Mouse (Mus musculus) left cerebral cortex, adult 18-20 months (tissue): Measurements from ENCODE around the gene Rft1. TPM values are rescaled to one million over a fixed set of nuclear protein-coding genes. Genes with fewer than 3 reads are reported as not detected.
"Not testable (repeated sequence)": the region's sequence is repeated elsewhere in the genome, so short reads cannot be mapped to it uniquely, and the experiment has no call there.

ENCODE experiments used
- DNase-seq, 2 experiments: peaks; one replicate each; pipeline ENCODE4 v3.0.0; 2021 to 2022; ENCODE audit warnings: low spot score in 2 of 2, mixed read lengths in 1 of 2
- total RNA-seq, 2 experiments: library from RNA; stranded (reverse); gene quantifications; 2 replicates each; pipeline ENCODE4 v1.2.3; 2021

The Rft1 gene
- total RNA-seq, 2 experiments from 2014 or later, result 10.0 to 10.4 TPM

- DNase-seq, result peak; percentile 39 to 54
These were observed 17.2 kb downstream of the Rft1 start for GRCm38 (mm10) chr14:30671095-30671985.

- DNase-seq, result peak; percentile 92 to 94
These were observed 17.8 kb downstream of the Rft1 start for GRCm38 (mm10) chr14:30671986-30672312.

- DNase-seq, result no peak
These were observed 20.8 kb downstream of the Rft1 start for GRCm38 (mm10) chr14:30674947-30675346.

- DNase-seq, result no peak
These were observed 28.0 kb downstream of the Rft1 start for GRCm38 (mm10) chr14:30682131-30682530.

- no peak for DNase-seq
These were observed 36.5 kb downstream of the Rft1 start for GRCm38 (mm10) chr14:30690685-30691084.

DNA sequence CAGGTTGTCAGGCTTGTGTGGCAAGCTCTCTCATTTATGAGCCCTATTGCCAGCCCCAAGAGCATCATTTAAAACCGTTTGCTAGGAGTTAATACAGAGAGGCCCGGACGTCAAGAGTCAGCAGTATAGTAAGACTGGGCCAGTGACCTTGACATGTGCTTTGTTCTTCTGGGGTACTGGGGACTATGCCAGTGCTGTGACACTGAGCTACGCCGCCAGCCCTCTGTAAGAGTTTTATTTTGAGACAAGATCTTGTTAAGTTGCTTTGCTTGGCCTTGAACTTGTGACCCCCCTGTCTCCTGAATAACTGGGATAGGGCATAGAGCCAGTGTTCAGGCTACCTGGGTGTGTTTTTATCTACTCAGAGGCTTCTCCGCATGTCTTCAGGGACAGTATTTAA is 38.3 kb downstream of the Rft1 start:
- no peak for DNase-seq

GRCm38 (mm10) chr14:30694786-30695185 is 40.6 kb downstream of the Rft1 start:
- no peak for DNase-seq

GRCm38 (mm10) chr14:30695609-30696008 is 41.4 kb downstream of the Rft1 start:
- DNase-seq, result peak; percentile 66 to 80

DNA sequence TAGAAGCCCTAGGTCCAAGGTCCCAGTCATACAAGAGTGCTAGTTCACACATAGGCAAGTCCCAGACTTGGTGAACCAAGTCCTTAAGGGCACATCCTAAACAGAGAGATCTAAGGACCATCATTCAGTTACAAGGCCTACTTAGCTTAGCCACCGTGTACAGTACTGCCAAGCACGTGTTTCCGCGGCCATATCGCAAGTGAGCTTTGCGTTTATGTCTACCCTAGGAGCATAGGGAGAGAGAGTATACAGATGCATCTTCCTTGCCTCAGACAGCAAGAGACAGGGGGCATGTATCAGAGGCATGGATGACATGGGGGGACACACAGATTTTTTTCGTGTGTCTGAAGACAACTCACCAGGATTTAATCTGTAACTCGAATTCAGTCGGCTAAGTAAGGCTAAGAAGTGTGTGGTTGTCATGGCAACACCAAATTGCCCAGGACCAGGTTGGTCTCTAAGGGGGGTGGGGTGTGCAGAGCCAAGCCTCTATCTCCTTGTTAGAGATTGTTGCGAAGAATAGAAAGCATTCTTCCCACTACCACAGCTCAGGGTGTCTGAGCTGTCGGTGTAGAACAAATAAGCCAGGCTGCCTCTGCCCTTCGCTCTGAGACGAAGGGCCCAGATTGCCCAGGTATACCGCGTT is 43.4 kb downstream of the Rft1 start:
- DNase-seq, result no peak

DNA sequence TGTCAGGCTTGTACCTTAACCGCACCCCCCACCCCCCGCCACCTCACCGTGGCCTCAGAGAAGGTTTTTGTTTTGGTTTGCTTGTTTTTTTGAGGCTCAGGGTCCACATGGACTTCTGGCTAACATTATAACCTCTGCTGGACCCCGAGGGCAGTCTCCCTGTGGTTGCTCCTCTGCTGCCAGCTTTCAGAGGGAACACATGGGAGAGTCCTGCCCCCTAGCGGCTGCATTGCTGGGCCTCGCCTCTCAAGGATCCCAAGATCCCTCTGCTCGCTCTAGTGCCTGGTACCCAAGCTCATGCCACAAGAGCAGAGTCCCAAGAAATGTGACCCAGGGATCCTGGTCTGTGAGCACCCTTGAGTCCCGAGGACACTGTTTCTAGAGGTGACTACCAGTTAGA is 45.5 kb downstream of the Rft1 start:
- peak in 1 of 2 experiments; percentile 53 for DNase-seq

DNA sequence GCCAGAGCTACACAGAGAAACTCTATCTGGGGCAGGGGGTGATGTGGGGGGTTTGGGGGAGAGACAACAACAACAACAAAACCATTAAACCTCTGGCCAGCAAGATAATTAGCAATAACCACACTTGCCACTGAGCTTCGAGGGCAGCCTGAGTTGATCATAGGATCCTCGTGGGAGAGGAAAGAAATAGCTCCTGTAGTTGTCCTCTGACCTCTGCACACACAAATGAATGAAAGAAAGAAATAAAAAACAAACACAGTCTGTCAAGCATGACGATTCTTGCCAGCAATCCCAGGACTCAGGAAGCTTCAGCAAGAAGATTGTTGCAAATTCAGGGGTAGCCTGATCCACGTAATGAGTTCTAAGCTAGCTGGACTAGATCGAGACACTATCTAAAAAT is 48.4 kb downstream of the Rft1 start:
- DNase-seq, result no peak

- DNase-seq, result no peak
These were observed 48.9 kb downstream of the Rft1 start for GRCm38 (mm10) chr14:30703079-30703478.

DNA sequence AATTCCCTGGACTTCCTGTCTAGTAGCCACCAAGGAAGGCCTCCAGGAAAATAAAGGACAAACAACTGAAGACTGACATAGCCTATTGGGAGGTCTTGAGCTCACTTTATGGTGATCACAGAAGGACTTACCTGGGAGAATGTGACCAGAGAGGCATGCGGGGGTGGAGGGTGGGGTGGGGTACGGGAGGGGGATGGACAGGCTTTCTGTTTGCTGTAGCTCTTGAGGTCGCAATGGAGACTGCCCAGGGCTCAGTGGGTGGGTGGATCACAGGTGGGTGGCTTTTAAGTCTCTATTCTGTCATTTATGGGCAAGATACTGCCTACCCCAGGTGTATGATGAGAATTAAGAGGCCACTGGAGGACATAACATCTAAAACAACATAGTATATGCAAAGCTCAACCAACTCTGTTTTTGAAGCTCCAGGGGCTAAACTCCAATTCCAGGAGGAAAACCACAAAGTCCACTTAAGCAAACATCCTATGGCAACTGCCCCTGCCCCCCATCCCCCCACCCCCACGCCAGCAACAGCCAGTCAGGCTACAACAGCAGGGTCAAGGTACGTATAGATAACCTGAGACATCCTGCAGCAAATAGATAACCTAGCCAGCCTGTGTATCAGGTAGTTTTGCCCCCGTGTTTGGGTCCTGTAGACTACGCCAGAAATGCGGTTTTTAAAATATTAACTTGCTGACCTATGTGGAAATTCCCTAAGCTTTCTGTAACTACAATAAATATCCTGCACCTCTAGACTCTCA is 50.1 kb downstream of the Rft1 start:
- no peak for DNase-seq

DNA sequence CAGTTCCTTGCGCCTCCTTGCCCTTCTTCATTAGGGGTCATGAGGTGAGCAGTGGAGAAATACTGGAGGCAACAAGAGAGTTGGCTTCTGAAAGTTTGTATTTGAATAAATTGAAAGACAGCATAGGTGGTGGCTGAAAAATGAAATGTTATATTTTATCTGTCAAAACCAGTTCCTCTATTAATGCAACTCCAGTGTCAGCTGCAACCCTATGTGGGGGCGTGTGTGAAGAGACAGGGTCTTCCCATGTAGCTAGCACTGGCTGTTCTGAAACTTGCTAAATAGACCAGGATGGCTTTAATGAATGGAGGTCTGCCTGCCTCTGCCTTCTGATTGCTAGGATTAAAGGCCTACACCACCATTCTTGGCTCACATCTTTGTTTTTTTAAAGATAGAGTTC is 57.7 kb downstream of the Rft1 start:
- no peak for DNase-seq

DNA sequence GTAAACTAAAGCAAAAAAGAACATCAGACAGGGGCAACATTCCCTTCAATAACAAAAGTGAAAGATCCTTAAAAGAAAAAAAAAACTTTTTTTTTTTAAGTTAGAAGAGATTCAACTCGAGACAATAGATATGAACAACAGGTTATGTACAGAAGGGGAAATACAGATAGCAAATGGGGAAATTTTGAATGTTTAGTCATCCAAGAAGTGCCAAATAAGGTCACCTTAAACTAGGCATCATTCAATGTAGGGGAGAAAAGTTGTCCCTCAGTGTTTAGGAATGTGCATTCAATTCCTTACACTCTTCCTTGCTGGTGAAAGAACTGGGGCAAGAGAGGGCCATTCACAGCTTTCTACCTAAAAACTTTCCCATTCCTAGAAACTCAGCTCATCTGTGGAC is 59.6 kb downstream of the Rft1 start:
- DNase-seq, result no peak

GRCm38 (mm10) chr14:30714799-30715617 is 60.8 kb downstream of the Rft1 start, which contains the start of gene Sfmbt1:
Gene Sfmbt1, plus strand, starts transcription at chr14:30714849.
- no peak for DNase-seq

DNA sequence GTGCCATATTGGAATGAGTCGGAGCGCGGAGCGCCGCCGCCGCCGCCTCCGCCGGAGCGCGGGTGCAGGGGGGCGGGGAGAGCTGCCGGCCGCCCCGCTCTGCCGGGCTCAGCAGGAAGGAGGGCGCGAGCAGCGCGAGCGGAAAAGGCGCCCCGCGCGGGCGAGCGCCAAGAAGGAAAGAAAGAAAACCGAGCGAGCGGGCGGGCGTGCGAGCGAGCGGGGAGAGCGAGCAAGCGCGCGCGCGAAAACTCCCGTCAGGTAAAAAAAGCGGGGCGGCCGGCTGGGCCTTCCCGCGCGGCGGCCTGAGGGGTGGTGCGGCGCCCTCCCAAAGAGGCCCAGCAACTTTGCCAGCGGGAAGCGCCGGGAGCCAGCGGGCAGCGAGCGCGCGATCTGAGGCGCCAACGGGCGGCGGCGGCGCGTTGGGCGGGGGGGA is 61.5 kb downstream of the Rft1 start:
- peak; percentile 70 to 79 for DNase-seq

DNA sequence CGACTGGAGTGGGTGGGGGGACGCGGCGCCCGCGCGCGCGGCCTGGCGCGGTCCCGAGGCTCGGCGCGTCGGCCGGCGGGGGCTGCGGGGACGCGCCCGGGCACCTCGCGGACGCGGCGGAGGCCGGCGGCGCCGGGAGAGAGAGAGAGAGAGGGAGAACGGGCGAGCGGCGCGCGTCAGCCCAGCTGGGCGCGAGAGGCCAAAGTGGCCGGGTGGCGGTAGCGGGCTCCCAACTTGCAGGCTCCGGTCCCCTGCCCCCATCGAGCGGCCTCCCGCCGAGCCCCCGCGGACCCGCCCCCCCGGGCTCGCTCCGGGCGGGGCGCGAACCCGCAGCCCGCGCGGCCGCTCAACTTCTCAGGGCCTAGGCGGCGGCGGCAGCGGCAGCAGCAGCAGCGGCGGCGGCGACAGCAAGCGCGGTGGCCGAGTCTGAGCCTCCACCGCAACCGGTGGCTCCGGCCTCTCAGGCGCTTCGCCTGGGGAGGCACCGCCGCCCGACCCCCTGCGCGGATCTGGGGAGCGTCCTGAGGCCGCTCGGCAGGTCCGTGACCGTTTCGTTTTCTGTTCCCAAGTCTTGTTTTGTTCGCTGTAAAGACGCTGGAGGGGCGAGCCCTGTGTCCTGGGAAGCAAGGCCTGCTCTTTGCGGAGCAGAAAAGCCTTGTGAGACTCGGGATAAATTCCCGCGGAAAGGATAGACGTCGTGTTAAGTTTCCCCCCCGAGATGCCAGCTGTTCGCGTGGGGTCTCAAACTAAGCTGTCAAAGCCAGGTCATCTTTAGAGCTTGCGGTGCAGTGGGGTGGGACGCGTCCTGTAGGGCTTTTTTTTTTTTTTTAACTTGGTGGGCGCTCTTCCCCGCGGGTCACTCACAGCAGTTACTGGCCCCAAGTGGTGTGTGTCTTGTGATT is 62.1 kb downstream of the Rft1 start:
- peak; percentile 38 to 63 for DNase-seq

- DNase-seq, result no peak
These were observed 62.8 kb downstream of the Rft1 start for GRCm38 (mm10) chr14:30716953-30717285.

DNA sequence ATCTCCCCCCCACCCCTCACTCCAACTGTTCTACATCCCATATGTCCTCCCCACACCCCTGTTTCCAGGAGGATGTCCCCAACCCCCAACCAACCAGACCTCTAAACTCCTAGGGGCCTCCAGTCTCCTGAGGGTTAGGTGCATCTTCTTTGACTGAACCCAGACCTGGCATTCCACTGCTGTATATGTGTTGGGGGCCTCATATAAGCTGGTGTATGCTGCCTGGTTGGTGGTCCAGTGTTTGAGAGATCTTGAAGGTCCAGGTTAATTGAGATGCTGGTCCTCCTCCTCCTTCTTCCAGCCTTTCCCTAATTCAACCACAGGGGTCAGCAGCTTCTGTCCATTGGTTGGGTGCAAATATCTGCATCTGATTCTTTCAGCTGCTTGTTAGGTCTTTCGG is 64.5 kb downstream of the Rft1 start:
- DNase-seq, result not testable (repeated sequence)
